In genomic region chr5:32127226-32127625, GRCm38 (mm10) we compare ENCODE assay signal across 32 mouse cellular contexts.
"Had no signal": no experiment of that assay in that cellular context is flagged by ENCODE, and none has a peak within 500 bp of the region (broad histone marks: within the 10 kb centered on the region; RNA-seq: fewer than 3 reads in every experiment).

No protein-coding gene starts in this region.

- H3K9ac ChIP-seq: heart, embryonic 12.5 days; heart, embryonic 13.5 days; heart, embryonic 15.5 days; hindbrain, embryonic 12.5 days; hindbrain, embryonic 13.5 days; hindbrain, embryonic 14.5 days; hindbrain, embryonic 15.5 days; intestine, embryonic 15.5 days; kidney, embryonic 15.5 days had no signal

- H3K4me1 ChIP-seq: heart, embryonic 12.5 days; heart, embryonic 15.5 days; hindbrain, embryonic 12.5 days; hindbrain, embryonic 13.5 days; hindbrain, embryonic 15.5 days had no signal

- H3K27me3 ChIP-seq: intestine, embryonic 15.5 days had no signal

- H3K27ac ChIP-seq: heart, embryonic 13.5 days; heart, embryonic 15.5 days; hindbrain, embryonic 10.5 days; hindbrain, embryonic 12.5 days; hindbrain, embryonic 13.5 days; hindbrain, embryonic 14.5 days; hindbrain, embryonic 15.5 days; hindbrain, postnatal 0 days; intestine, embryonic 15.5 days; kidney, embryonic 15.5 days; kidney, postnatal 0 days; layer of hippocampus, adult 2 months; left cerebral cortex, adult 2 months had no signal

- H3K9me3 ChIP-seq: heart, embryonic 12.5 days; heart, embryonic 13.5 days; heart, embryonic 15.5 days; hindbrain, embryonic 10.5 days; hindbrain, embryonic 12.5 days; hindbrain, embryonic 13.5 days; hindbrain, embryonic 15.5 days; intestine, embryonic 15.5 days; kidney, embryonic 15.5 days had no signal

- DNase-seq: heart, postnatal 36 days; heart, postnatal 4 days; kidney, adult 11 months; kidney, adult 18-20 months; kidney, adult 2 months; kidney, adult 8-10 months; kidney, adult 9 months; kidney, postnatal 10 days; kidney, postnatal 14 days; kidney, postnatal 25 days; kidney, postnatal 36 days; kidney, postnatal 4 days; layer of hippocampus, adult 9-11 months; layer of hippocampus, postnatal 36 days had no signal

- H3K4me2 ChIP-seq: heart, embryonic 12.5 days; heart, embryonic 13.5 days; heart, embryonic 15.5 days; hindbrain, embryonic 12.5 days; hindbrain, embryonic 13.5 days; hindbrain, embryonic 14.5 days; hindbrain, embryonic 15.5 days; intestine, embryonic 15.5 days; kidney, embryonic 15.5 days had no signal

- ATAC-seq: hindbrain, embryonic 16.5 days; hindbrain, postnatal 0 days; inflammation-experienced regulatory T-cells, adult 6 months; intestine, embryonic 15.5 days; intestine, embryonic 16.5 days; intestine, postnatal 0 days had no signal

- H3K36me3 ChIP-seq: heart, embryonic 12.5 days; heart, embryonic 13.5 days; heart, embryonic 15.5 days; hindbrain, embryonic 10.5 days; hindbrain, embryonic 12.5 days; hindbrain, embryonic 13.5 days; hindbrain, embryonic 15.5 days; intestine, embryonic 15.5 days; kidney, embryonic 15.5 days had no signal

- H3K4me3 ChIP-seq: heart, embryonic 12.5 days; heart, embryonic 13.5 days; heart, embryonic 15.5 days; hindbrain, embryonic 10.5 days; hindbrain, embryonic 12.5 days; hindbrain, embryonic 13.5 days; hindbrain, embryonic 15.5 days; intestine, embryonic 15.5 days; kidney, embryonic 15.5 days; layer of hippocampus, adult 2 months; left cerebral cortex, adult 2 months had no signal
